Mouse (Mus musculus): ENCODE measurements at regions not wholly inside any gene's neighbourhood (a gene's known extent, or its start where the extent isn't known, plus 50 kb on each side); places are given as distances from the start of the nearest gene placed in this dataset.

DNA sequence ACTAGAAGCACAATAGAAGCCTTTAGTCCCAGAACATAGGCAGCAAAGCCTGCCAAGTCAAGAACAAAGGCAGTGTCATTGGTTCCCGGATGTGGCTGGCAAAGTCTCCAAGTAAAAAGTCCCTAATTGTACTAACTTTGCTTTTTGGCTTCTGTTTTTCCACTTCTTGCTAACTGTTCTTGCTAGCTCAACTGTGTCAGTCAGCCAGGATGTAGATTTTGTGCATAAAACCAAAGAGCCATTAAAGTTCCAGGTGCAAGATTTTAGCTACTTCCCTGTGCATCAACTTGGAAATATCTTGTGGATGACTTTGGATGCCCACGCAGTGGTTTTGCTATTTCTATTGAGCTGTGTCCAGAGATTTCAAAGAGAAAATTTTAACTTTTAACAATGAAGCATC is 560.0 kb upstream of the B3galt2 start:
- Histone ChIP-seq H3K4me1 (ENCODE audit: control insufficient read depth, insufficient read depth, low read length) (no peaks in the 10 kb centered on the region), H3K9ac (ENCODE audit: low read depth, poor library complexity, severe bottlenecking) (no peak overlapping the region), H3K27ac (ENCODE audit: insufficient read depth, low read length) (no peak overlapping the region), H3K9me3 (replicated peaks; ENCODE audit: control insufficient read depth, insufficient read depth, low read length, poor library complexity, severe bottlenecking) (no peaks in the 10 kb centered on the region), H3K36me3 (ENCODE audit: control insufficient read depth, insufficient read depth, low read length, poor library complexity, severe bottlenecking) (no peaks in the 10 kb centered on the region), H3K4me3 (ENCODE audit: low read depth, low read length) (no peak overlapping the region), H3K27me3 (ENCODE audit: control insufficient read depth, insufficient read depth, low read length, poor library complexity, severe bottlenecking) (no peaks in the 10 kb centered on the region)
- no peak for TF ChIP-seq EP300 (IDR thresholded peaks at IDR 0.05; ENCODE audit: insufficient read depth, low read depth, low read length)
- no peak for TF ChIP-seq CTCF (IDR thresholded peaks at IDR 0.05; ENCODE audit: low read depth, low read length)
- no peak for TF ChIP-seq POLR2A (IDR thresholded peaks at IDR 0.05; ENCODE audit: insufficient read depth, low read length)

GRCm38 (mm10) chr1:143096904-143097303 is 543.6 kb upstream of the B3galt2 start:
- TF ChIP-seq CTCF (IDR thresholded peaks at IDR 0.05; ENCODE audit: low read depth, low read length) (no peak), POLR2A (IDR thresholded peaks at IDR 0.05; ENCODE audit: insufficient read depth, low read length) (no peak), EP300 (IDR thresholded peaks at IDR 0.05; ENCODE audit: insufficient read depth, low read depth, low read length) (no peak)
- H3K36me3 ChIP-seq (ENCODE audit: control insufficient read depth, insufficient read depth, low read length, poor library complexity, severe bottlenecking) = no peaks in the 10 kb centered on the region
- no peak overlapping the region for H3K27ac ChIP-seq (ENCODE audit: insufficient read depth, low read length)
- H3K9me3 ChIP-seq (replicated peaks; ENCODE audit: control insufficient read depth, insufficient read depth, low read length, poor library complexity, severe bottlenecking) = no peaks in the 10 kb centered on the region
- H3K4me1 ChIP-seq (ENCODE audit: control insufficient read depth, insufficient read depth, low read length) = no peaks in the 10 kb centered on the region
- H3K27me3 ChIP-seq (ENCODE audit: control insufficient read depth, insufficient read depth, low read length, poor library complexity, severe bottlenecking) = no peaks in the 10 kb centered on the region
- no peak overlapping the region for H3K9ac ChIP-seq (ENCODE audit: low read depth, poor library complexity, severe bottlenecking)
- no peak overlapping the region for H3K4me3 ChIP-seq (ENCODE audit: low read depth, low read length)

- Histone ChIP-seq H3K27ac (ENCODE audit: insufficient read depth, low read length) (no peak overlapping the region), H3K9ac (ENCODE audit: low read depth, poor library complexity, severe bottlenecking) (no peak overlapping the region), H3K9me3 (replicated peaks; ENCODE audit: control insufficient read depth, insufficient read depth, low read length, poor library complexity, severe bottlenecking) (no peaks in the 10 kb centered on the region), H3K27me3 (ENCODE audit: control insufficient read depth, insufficient read depth, low read length, poor library complexity, severe bottlenecking) (no peaks in the 10 kb centered on the region), H3K4me1 (ENCODE audit: control insufficient read depth, insufficient read depth, low read length) (no peaks in the 10 kb centered on the region), H3K4me3 (ENCODE audit: low read depth, low read length) (no peak overlapping the region), H3K36me3 (ENCODE audit: control insufficient read depth, insufficient read depth, low read length, poor library complexity, severe bottlenecking) (no peaks in the 10 kb centered on the region)
- no peak for TF ChIP-seq CTCF (IDR thresholded peaks at IDR 0.05; ENCODE audit: low read depth, low read length)
- TF ChIP-seq POLR2A (IDR thresholded peaks at IDR 0.05; ENCODE audit: insufficient read depth, low read length) = no peak
- no peak for TF ChIP-seq EP300 (IDR thresholded peaks at IDR 0.05; ENCODE audit: insufficient read depth, low read depth, low read length)
Observed at GRCm38 (mm10) chr1:143098307-143098706, 542.2 kb upstream of the B3galt2 start.

- no peak overlapping the region for H3K4me3 ChIP-seq (ENCODE audit: low read depth, low read length)
- no peaks in the 10 kb centered on the region for H3K27me3 ChIP-seq (ENCODE audit: control insufficient read depth, insufficient read depth, low read length, poor library complexity, severe bottlenecking)
- TF ChIP-seq POLR2A (IDR thresholded peaks at IDR 0.05; ENCODE audit: insufficient read depth, low read length) (no peak), EP300 (IDR thresholded peaks at IDR 0.05; ENCODE audit: insufficient read depth, low read depth, low read length) (no peak), CTCF (IDR thresholded peaks at IDR 0.05; ENCODE audit: low read depth, low read length) (no peak)
- H3K4me1 ChIP-seq (ENCODE audit: control insufficient read depth, insufficient read depth, low read length) = no peaks in the 10 kb centered on the region
- no peak overlapping the region for H3K9ac ChIP-seq (ENCODE audit: low read depth, poor library complexity, severe bottlenecking)
- H3K36me3 ChIP-seq (ENCODE audit: control insufficient read depth, insufficient read depth, low read length, poor library complexity, severe bottlenecking) = no peaks in the 10 kb centered on the region
- H3K9me3 ChIP-seq (replicated peaks; ENCODE audit: control insufficient read depth, insufficient read depth, low read length, poor library complexity, severe bottlenecking) = no peaks in the 10 kb centered on the region
- no peak overlapping the region for H3K27ac ChIP-seq (ENCODE audit: insufficient read depth, low read length)
Observed at GRCm38 (mm10) chr1:143122185-143122584, 518.3 kb upstream of the B3galt2 start.

DNA sequence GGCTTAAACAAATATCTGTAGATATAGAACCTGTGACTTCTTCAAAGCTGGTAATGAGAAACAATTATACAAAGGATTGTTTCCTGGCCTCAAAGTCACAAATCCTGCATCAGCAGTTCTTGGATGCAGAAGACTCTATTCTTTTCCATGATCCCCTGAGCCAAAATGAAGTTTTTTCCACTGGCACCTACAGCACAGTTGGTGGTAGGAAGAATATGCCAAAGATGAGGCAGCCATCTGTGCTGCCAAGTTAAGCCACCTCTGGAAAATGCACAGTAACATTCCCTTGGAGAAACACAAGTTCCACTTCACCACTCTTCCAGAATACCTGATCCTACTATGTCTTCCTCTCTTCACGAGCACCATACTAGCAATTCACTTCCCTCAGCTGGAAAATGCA is 510.2 kb upstream of the B3galt2 start:
- Histone ChIP-seq H3K4me3 (ENCODE audit: low read depth, low read length) (no peak overlapping the region), H3K27ac (ENCODE audit: insufficient read depth, low read length) (no peak overlapping the region), H3K9me3 (replicated peaks; ENCODE audit: control insufficient read depth, insufficient read depth, low read length, poor library complexity, severe bottlenecking) (no peaks in the 10 kb centered on the region), H3K27me3 (ENCODE audit: control insufficient read depth, insufficient read depth, low read length, poor library complexity, severe bottlenecking) (no peaks in the 10 kb centered on the region), H3K4me1 (ENCODE audit: control insufficient read depth, insufficient read depth, low read length) (no peaks in the 10 kb centered on the region), H3K36me3 (ENCODE audit: control insufficient read depth, insufficient read depth, low read length, poor library complexity, severe bottlenecking) (no peaks in the 10 kb centered on the region), H3K9ac (ENCODE audit: low read depth, poor library complexity, severe bottlenecking) (no peak overlapping the region)
- TF ChIP-seq EP300 (IDR thresholded peaks at IDR 0.05; ENCODE audit: insufficient read depth, low read depth, low read length) (no peak), CTCF (IDR thresholded peaks at IDR 0.05; ENCODE audit: low read depth, low read length) (no peak), POLR2A (IDR thresholded peaks at IDR 0.05; ENCODE audit: insufficient read depth, low read length) (no peak)

DNA sequence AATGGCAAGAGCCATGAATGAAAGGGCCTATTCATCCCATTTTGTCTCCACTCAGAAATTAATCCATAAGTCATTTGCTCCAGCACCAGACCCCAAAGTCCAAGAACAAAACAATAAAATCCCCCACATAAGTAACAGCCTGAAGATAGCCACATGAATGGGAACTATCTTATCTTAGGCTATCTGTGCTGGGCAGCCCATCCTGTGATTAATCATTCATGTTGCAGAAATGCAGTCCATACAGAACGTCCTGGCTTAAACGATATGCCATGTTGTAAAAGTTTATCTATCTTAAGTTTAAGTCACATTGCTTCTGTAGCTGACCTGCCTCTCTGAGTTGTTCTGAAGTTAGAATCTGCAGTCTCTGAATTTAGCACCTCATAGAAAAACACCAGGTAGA is 507.7 kb upstream of the B3galt2 start:
- no peaks in the 10 kb centered on the region for H3K27me3 ChIP-seq (ENCODE audit: control insufficient read depth, insufficient read depth, low read length, poor library complexity, severe bottlenecking)
- no peak overlapping the region for H3K4me3 ChIP-seq (ENCODE audit: low read depth, low read length)
- H3K4me1 ChIP-seq (ENCODE audit: control insufficient read depth, insufficient read depth, low read length) = no peaks in the 10 kb centered on the region
- H3K9ac ChIP-seq (ENCODE audit: low read depth, poor library complexity, severe bottlenecking) = no peak overlapping the region
- no peaks in the 10 kb centered on the region for H3K36me3 ChIP-seq (ENCODE audit: control insufficient read depth, insufficient read depth, low read length, poor library complexity, severe bottlenecking)
- H3K27ac ChIP-seq (ENCODE audit: insufficient read depth, low read length) = no peak overlapping the region
- no peak for TF ChIP-seq EP300 (IDR thresholded peaks at IDR 0.05; ENCODE audit: insufficient read depth, low read depth, low read length)
- no peak for TF ChIP-seq CTCF (IDR thresholded peaks at IDR 0.05; ENCODE audit: low read depth, low read length)
- TF ChIP-seq POLR2A (IDR thresholded peaks at IDR 0.05; ENCODE audit: insufficient read depth, low read length) = no peak
- H3K9me3 ChIP-seq (replicated peaks; ENCODE audit: control insufficient read depth, insufficient read depth, low read length, poor library complexity, severe bottlenecking) = no peaks in the 10 kb centered on the region
